Mouse (Mus musculus) midbrain, embryonic 13.5 days (tissue): ENCODE measurements around the gene Cog6. TPM values are rescaled to one million over a fixed set of nuclear protein-coding genes. Genes with fewer than 3 reads are reported as not detected.
"Not testable (repeated sequence)": the region's sequence is repeated elsewhere in the genome, so short reads cannot be mapped to it uniquely, and the experiment has no call there.

Source experiments
- ATAC-seq: fragments of 200-750 bp; cut with Nextera tagmentation; 2 replicates; pipeline ENCODE4 v1.8.0; 2017; ENCODE audit warnings: mild to moderate bottlenecking, moderate TSS enrichment, moderate library complexity
- H3K27ac ChIP-seq: fragments of 300-500 bp; sonication (generic); 2 replicates; pipeline ENCODE4 v1.5.1; 2015; ENCODE audit warnings: inconsistent platforms, mild to moderate bottlenecking, moderate library complexity
- H3K27me3 ChIP-seq: fragments of 300-500 bp; sonication (generic); 2 replicates; pipeline ENCODE4 v1.6.1; 2015; ENCODE audit warnings: mild to moderate bottlenecking, inconsistent platforms
- H3K36me3 ChIP-seq: fragments of 300-500 bp; sonication (generic); 2 replicates; pipeline ENCODE4 v1.6.1; 2015; ENCODE audit warnings: mild to moderate bottlenecking, inconsistent platforms
- H3K4me1 ChIP-seq: fragments of 300-500 bp; sonication (generic); replicated peaks from 2 replicates; pipeline ENCODE4 v1.6.1; 2015; ENCODE audit warnings: inconsistent platforms
- H3K4me2 ChIP-seq: fragments of 300-500 bp; sonication (generic); replicated peaks from 2 replicates; pipeline ENCODE4 v1.6.1; 2015; ENCODE audit warnings: moderate library complexity, mild to moderate bottlenecking, inconsistent platforms
- H3K4me3 ChIP-seq: fragments of 300-500 bp; sonication (generic); replicated peaks from 2 replicates; pipeline ENCODE4 v1.5.1; 2015; ENCODE audit warnings: mild to moderate bottlenecking, inconsistent platforms
- H3K9ac ChIP-seq: fragments of 300-500 bp; sonication (generic); replicated peaks from 2 replicates; pipeline ENCODE4 v1.6.1; 2015; ENCODE audit warnings: mild to moderate bottlenecking, inconsistent platforms
- H3K9me3 ChIP-seq: fragments of 300-500 bp; sonication (generic); 2 replicates; pipeline ENCODE4 v1.6.1; 2016; ENCODE audit warnings: mild to moderate bottlenecking, inconsistent platforms
- WGBS: fragments of 180-500 bp; shearing (Covaris S2); methylation state at CpG from one replicate; pipeline ENCODE4 v1.1.7; 2015; 5-methylcytosine and 5-hydroxymethylcytosine counted together
- polyA plus RNA-seq: library from polyadenylated mRNA; unstranded; fragments of >200 nt; fragmentation: Nextera tagmentation; extraction: Ambion mirVana; gene quantifications from 2 replicates; pipeline ENCODE4 v1.2.1, GENCODE M21; 2015

The Cog6 gene
- polyA plus RNA-seq, 1 experiment from 2014 or later: 59.9 TPM

- H3K4me2 ChIP-seq, ATAC-seq, H3K4me1 ChIP-seq, H3K4me3 ChIP-seq, H3K27me3 ChIP-seq, H3K9ac ChIP-seq, H3K27ac ChIP-seq, H3K9me3 ChIP-seq: not testable (repeated sequence)
- 36% methylated on average over 7 of the region's 7 CpGs for WGBS
- peaks cover 71% of the 10 kb centered on the region for H3K36me3 ChIP-seq
These were observed 31.5 kb downstream of the Cog6 start for GRCm38 (mm10) chr3:52985508-52985941.

GRCm38 (mm10) chr3:52983772-52984171 lies 33.3 kb downstream of the Cog6 start:
- Histone ChIP-seq H3K4me1 (no peaks in the 10 kb centered on the region), H3K36me3 (peaks cover 56% of the 10 kb centered on the region), H3K4me2 (no peak overlapping the region), H3K27me3 (no peaks in the 10 kb centered on the region), H3K27ac (no peak overlapping the region), H3K9me3 (no peaks in the 10 kb centered on the region), H3K9ac (no peak overlapping the region), H3K4me3 (no peak overlapping the region)
- no peak for ATAC-seq
- WGBS: 96% methylated on average over 3 of the region's 3 CpGs

- H3K27me3 ChIP-seq: no peaks in the 10 kb centered on the region
- H3K4me2 ChIP-seq: no peak overlapping the region
- H3K4me1 ChIP-seq: no peaks in the 10 kb centered on the region
- ATAC-seq: no peak
- peaks cover 48% of the 10 kb centered on the region for H3K36me3 ChIP-seq
- no peak overlapping the region for H3K9ac ChIP-seq
- 91% methylated on average over 10 of the region's 10 CpGs for WGBS
- no peaks in the 10 kb centered on the region for H3K9me3 ChIP-seq
- H3K27ac ChIP-seq: no peak overlapping the region
- no peak overlapping the region for H3K4me3 ChIP-seq
These were observed 34.0 kb downstream of the Cog6 start for GRCm38 (mm10) chr3:52982993-52983392.

GRCm38 (mm10) chr3:52974674-52975556 lies 42.1 kb downstream of the Cog6 start:
- Histone ChIP-seq H3K27me3 (peaks cover 5% of the 10 kb centered on the region; the same call in 1 of the 2 replicates), H3K4me3 (no peak overlapping the region), H3K4me1 (no peaks in the 10 kb centered on the region), H3K4me2 (no peak overlapping the region), H3K9me3 (no peaks in the 10 kb centered on the region), H3K36me3 (no peaks in the 10 kb centered on the region), H3K27ac (no peak overlapping the region), H3K9ac (no peak overlapping the region)
- WGBS: 54% methylated on average over 15 of the region's 15 CpGs
- peak; percentile 83 for ATAC-seq

- Histone ChIP-seq H3K9me3 (no peaks in the 10 kb centered on the region), H3K4me2 (no peak overlapping the region), H3K9ac (no peak overlapping the region), H3K4me3 (no peak overlapping the region), H3K36me3 (no peaks in the 10 kb centered on the region), H3K4me1 (no peaks in the 10 kb centered on the region), H3K27me3 (peaks cover 5% of the 10 kb centered on the region; the same call in 1 of the 2 replicates), H3K27ac (no peak overlapping the region)
- 78% methylated on average over 7 of the region's 7 CpGs for WGBS
- no peak for ATAC-seq
These were observed 44.1 kb downstream of the Cog6 start for GRCm38 (mm10) chr3:52972916-52973315.

GRCm38 (mm10) chr3:52967046-52967445 lies 50.0 kb downstream of the Cog6 start:
- Histone ChIP-seq H3K4me1 (peaks cover 12% of the 10 kb centered on the region), H3K9ac (no peak overlapping the region), H3K9me3 (no peaks in the 10 kb centered on the region), H3K27me3 (no peaks in the 10 kb centered on the region), H3K36me3 (no peaks in the 10 kb centered on the region), H3K4me2 (no peak overlapping the region), H3K27ac (no peak overlapping the region), H3K4me3 (no peak overlapping the region)
- WGBS: 88% methylated on average over 5 of the region's 5 CpGs
- ATAC-seq: no peak

- Histone ChIP-seq H3K9me3 (no peaks in the 10 kb centered on the region), H3K9ac (no peak overlapping the region), H3K27me3 (no peaks in the 10 kb centered on the region), H3K4me3 (no peak overlapping the region), H3K4me1 (peaks cover 12% of the 10 kb centered on the region), H3K36me3 (no peaks in the 10 kb centered on the region), H3K4me2 (no peak overlapping the region), H3K27ac (no peak overlapping the region)
- ATAC-seq: no peak
- 65% methylated on average over 7 of the region's 7 CpGs for WGBS
These were observed 52.8 kb downstream of the Cog6 start for GRCm38 (mm10) chr3:52964206-52964605.

- H3K9me3 ChIP-seq: no peaks in the 10 kb centered on the region
- peaks cover 12% of the 10 kb centered on the region for H3K4me1 ChIP-seq
- H3K36me3 ChIP-seq: no peaks in the 10 kb centered on the region
- 42% methylated on average over 8 of the region's 8 CpGs for WGBS
- no peak overlapping the region for H3K27ac ChIP-seq
- no peak overlapping the region for H3K9ac ChIP-seq
- no peaks in the 10 kb centered on the region for H3K27me3 ChIP-seq
- H3K4me2 ChIP-seq: no peak overlapping the region
- ATAC-seq: peak; percentile 20; the same call in 1 of the 2 replicates
- H3K4me3 ChIP-seq: no peak overlapping the region
These were observed 53.6 kb downstream of the Cog6 start for GRCm38 (mm10) chr3:52963441-52963840.

GRCm38 (mm10) chr3:52962391-52962790 lies 54.6 kb downstream of the Cog6 start:
- Histone ChIP-seq H3K27me3 (no peaks in the 10 kb centered on the region), H3K4me2 (no peak overlapping the region), H3K4me3 (no peak overlapping the region), H3K36me3 (no peaks in the 10 kb centered on the region), H3K9ac (no peak overlapping the region), H3K4me1 (peaks cover 12% of the 10 kb centered on the region), H3K9me3 (no peaks in the 10 kb centered on the region), H3K27ac (no peak overlapping the region)
- no peak for ATAC-seq
- 94% methylated on average over 14 of the region's 14 CpGs for WGBS

GRCm38 (mm10) chr3:52961661-52962060 lies 55.4 kb downstream of the Cog6 start:
- ATAC-seq: no peak
- no peaks in the 10 kb centered on the region for H3K36me3 ChIP-seq
- WGBS: 86% methylated on average over 3 of the region's 3 CpGs
- H3K9ac ChIP-seq: no peak overlapping the region
- H3K4me1 ChIP-seq: peaks cover 12% of the 10 kb centered on the region
- no peak overlapping the region for H3K4me3 ChIP-seq
- no peak overlapping the region for H3K4me2 ChIP-seq
- no peaks in the 10 kb centered on the region for H3K9me3 ChIP-seq
- no peak overlapping the region for H3K27ac ChIP-seq
- H3K27me3 ChIP-seq: no peaks in the 10 kb centered on the region

- Histone ChIP-seq H3K9ac (no peak overlapping the region), H3K9me3 (no peaks in the 10 kb centered on the region), H3K27ac (no peak overlapping the region), H3K27me3 (0 out of 2 replicates have a peak, but pooled peaks cover 3% of the 10 kb centered on the region), H3K36me3 (no peaks in the 10 kb centered on the region), H3K4me3 (no peak overlapping the region), H3K4me2 (no peak overlapping the region), H3K4me1 (peaks cover 12% of the 10 kb centered on the region)
- 95% methylated on average over 13 of the region's 13 CpGs for WGBS
- ATAC-seq: no peak
These were observed 56.1 kb downstream of the Cog6 start for GRCm38 (mm10) chr3:52960951-52961350.

- 0 out of 2 replicates have a peak, but pooled peaks cover 3% of the 10 kb centered on the region for H3K27me3 ChIP-seq
- H3K9ac ChIP-seq: no peak overlapping the region
- H3K4me1 ChIP-seq: peaks cover 17% of the 10 kb centered on the region
- H3K4me3 ChIP-seq: no peak overlapping the region
- no peaks in the 10 kb centered on the region for H3K36me3 ChIP-seq
- H3K4me2 ChIP-seq: no peak overlapping the region
- no peaks in the 10 kb centered on the region for H3K9me3 ChIP-seq
- 92% methylated on average over 10 of the region's 10 CpGs for WGBS
- no peak for ATAC-seq
- H3K27ac ChIP-seq: no peak overlapping the region
These were observed 58.5 kb downstream of the Cog6 start for GRCm38 (mm10) chr3:52958444-52959120.
